Mouse (Mus musculus): Measurements from ENCODE around the gene Gm7714. TPM values are rescaled to one million over a fixed set of nuclear protein-coding genes. Genes with fewer than 3 reads are reported as not detected.
"Not testable (repeated sequence)": the region's sequence is repeated elsewhere in the genome, so short reads cannot be mapped to it uniquely, and the experiment has no call there.

Gene Gm7714
- total RNA-seq (2021) = not detected
- long read RNA-seq, experiment 1 = 0 reads
- long read RNA-seq, experiment 2 = 0 reads

DNA sequence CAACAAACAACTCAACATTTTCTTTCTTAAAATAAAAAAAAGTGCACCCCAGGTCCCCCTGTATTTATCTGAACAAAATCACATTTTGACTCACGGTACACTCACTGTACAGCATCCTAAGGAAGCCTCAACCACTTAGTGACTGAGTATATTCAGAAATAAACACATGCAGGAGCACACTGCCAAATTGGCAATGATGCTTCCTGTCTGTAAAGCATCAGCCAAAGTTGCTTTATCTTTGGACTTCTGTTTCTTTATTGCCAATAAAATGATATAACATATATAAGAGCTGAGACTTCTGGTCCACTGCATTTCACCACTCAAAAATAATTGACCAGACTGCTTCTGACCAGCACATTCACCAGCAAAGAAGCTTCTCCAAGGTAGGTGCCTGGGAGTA lies at the start of gene Gm7714:
Gene Gm7714 (plus strand): TSS at position 301 of the 400 bp plus-strand sequence.
- no peak for DNase-seq

DNA sequence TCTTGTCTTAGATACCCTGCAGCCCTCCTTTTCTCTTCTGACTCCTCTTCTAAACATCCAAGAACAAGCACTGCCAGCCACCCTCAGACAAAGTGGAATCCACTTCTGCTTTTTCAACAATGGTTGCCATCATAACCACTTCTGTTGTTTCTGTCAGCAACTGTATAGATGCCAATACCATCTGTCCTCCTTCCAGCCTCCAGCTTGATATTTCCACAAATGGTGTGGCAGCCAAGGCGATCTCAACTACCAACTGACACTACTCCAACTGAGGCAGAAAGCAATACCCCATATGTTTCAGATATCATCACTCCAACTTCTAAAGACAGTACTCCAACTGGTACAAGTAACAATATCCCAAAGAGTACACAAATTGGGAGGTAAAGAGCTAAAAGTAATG lies 12.2 kb upstream of the Gm7714 start:
- no peak for DNase-seq

DNA sequence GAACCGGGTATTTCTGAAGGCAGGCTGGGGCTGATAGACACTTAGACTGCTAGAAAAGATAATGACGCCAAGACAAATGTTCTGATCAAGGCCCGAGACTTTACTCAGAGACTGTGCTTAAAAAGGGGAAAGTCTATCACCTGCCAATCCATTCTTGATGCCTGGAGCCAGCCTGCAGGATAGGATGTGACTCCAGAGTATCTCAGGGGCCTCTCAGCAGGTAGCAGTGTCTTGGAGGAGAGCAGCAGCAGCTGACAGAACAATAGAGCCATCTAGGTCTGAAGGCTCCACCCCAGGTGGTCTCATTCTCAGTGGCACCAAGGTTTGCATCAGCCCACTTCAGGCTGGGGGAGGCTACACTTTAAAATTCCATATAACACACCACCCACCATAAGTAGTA lies 42.6 kb downstream of the Gm7714 start:
- DNase-seq = not testable (repeated sequence)

GRCm38 (mm10) chr5:88317012-88317411 lies 48.3 kb downstream of the Gm7714 start, which contains the start of gene Prol1:
Gene Prol1 (plus strand): TSS chr5:88317312.
- DNase-seq = no peak

Other genes starting within 250 kb of the Gm7714 start
- not detected for gene Smr2, start 182.4 kb upstream of the Gm7714 start, total RNA-seq (2021)
- gene Gm11116, start 157.4 kb upstream of the Gm7714 start, total RNA-seq (2021) = not detected
- gene Gm11115, start 114.8 kb upstream of the Gm7714 start, total RNA-seq (2021) = not detected
- not detected for gene Prol1, start 48.4 kb downstream of the Gm7714 start, total RNA-seq (2021)
- gene Amtn, start 107.2 kb downstream of the Gm7714 start, total RNA-seq (2021) = not detected
- not detected for gene Ambn, start 187.1 kb downstream of the Gm7714 start, total RNA-seq (2021)
- not detected for gene Enam, start 219.1 kb downstream of the Gm7714 start, total RNA-seq (2021)